Mouse (Mus musculus) layer of hippocampus, adult 9-10 months (tissue): ENCODE data around the gene Mtor.

Experiments
- DNase-seq: peaks from one replicate; pipeline ENCODE4 v3.0.0; 2022; ENCODE audit warnings: low spot score

Gene Mtor

GRCm38 (mm10) chr4:148487841-148488240, 39.4 kb downstream of the Mtor start:
- DNase-seq: no peak

- no peak for DNase-seq
These were observed 42.1 kb downstream of the Mtor start for GRCm38 (mm10) chr4:148490502-148490901.

- no peak for DNase-seq
These were observed 43.0 kb downstream of the Mtor start for GRCm38 (mm10) chr4:148491448-148491847.

- DNase-seq: no peak
These were observed 46.7 kb downstream of the Mtor start for GRCm38 (mm10) chr4:148495160-148495559.

DNA sequence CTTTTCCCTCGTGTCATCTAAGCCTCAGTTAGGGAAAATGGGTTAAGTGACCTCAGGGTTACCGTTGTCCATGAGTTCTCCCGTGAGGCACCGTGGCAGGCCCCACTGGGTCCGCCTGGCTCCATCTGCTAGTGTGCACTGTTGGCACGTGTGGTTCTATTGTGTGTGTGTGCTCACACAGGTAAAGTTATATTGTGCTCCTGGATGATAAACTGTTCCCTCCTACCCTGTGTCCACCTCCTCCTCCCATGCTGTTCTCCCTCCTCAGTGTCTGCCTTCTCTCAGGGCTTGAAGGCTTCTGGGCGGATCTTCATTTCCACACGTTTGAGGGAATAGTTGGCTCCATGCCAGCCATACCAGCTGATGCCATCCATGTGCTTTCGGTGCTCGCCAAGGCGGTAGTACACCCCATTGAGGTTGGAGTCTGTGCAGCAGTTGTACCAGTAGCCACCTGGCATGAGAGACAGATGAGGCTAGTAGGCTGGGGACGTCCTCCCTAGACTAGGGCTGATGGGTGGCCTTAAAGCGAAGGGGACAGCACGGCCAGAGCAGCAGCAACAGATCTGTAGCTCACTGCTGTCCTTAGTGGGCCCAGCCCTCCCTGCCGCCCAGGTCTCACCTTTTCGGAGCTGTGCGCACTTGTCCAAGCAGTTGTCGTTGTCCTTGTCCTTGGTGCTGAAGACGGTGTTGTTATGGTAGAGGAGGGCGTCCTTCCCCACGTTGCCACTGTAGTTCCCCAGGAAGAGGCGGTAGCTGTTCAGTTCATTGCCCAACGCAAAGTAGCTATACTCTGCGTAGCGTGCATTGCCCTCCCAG, 47.7 kb downstream of the Mtor start:
- no peak for DNase-seq

DNA sequence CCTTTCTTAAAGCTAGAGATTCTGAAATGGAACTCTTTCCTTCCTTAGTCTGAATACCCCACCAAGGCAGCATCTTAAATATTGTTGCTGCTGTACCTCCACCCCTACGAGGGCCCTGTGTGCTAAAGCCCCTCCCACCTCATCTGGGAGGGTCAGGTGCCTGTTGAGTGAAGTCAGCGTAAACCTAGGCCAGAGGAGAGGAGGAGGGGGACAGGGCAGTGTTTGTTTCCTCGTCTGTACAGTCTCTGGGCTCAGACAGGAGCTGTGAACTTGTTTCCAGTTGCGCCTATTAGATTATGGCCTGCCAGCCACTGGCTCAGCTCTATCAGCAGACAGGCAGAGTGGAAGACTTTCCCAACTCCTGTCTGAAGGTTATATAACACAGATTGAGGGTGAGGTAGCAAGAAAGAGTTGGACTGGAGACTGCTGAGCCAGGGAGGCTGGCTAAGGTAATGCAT, 52.0 kb downstream of the Mtor start, which contains the start of gene Angptl7:
Angptl7 (minus strand) TSS at position 51 of the 458 bp plus-strand sequence.
- no peak for DNase-seq

DNA sequence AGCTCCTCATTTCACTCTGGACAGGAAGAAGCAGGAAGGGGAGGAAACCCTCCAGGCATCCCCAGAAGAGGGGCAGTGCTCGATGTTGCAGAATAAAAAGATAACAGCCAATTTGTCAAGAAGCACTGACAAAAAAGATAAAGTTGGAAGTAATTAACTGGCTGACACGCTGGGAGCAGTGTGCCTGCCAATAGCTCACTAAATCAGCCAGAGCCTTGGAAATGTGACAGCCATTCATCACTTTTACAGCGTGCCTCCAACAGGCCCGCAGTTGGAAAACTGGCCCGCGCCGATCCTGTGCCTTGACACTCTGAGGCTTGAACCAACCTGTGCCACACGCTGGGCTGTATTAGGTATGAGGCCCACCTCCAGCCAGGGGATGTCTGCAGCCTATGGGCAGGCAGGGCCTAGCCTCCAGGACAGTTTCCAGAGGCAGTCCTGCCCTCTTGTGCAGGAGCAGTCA, 56.1 kb downstream of the Mtor start:
- DNase-seq: peak; percentile 39

DNA sequence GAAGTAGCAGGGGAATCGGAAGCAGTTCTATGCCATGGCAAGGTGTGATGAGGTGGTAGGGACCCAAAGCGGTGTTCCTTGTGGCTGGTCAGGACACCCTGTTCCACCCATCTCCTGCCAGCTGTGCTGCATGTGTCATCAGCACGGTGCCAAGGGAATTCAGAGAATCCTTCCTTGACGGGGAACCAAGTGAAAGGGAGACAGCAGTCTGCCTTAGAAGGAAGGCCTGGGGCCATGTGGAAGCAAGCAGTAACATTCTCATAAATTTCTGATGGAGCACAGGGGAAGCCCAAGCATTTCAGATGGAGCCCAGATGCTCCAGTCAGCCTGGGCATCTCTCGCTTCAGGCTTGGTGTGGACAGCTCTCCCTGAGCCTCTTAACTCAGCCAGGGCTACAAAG, 59.2 kb downstream of the Mtor start:
- DNase-seq: no peak

- no peak for DNase-seq
These were observed 59.9 kb downstream of the Mtor start for GRCm38 (mm10) chr4:148508084-148508849.

- DNase-seq: no peak
These were observed 61.2 kb downstream of the Mtor start for GRCm38 (mm10) chr4:148509450-148510084.

- no peak for DNase-seq
These were observed 62.3 kb downstream of the Mtor start for GRCm38 (mm10) chr4:148510691-148511090.

DNA sequence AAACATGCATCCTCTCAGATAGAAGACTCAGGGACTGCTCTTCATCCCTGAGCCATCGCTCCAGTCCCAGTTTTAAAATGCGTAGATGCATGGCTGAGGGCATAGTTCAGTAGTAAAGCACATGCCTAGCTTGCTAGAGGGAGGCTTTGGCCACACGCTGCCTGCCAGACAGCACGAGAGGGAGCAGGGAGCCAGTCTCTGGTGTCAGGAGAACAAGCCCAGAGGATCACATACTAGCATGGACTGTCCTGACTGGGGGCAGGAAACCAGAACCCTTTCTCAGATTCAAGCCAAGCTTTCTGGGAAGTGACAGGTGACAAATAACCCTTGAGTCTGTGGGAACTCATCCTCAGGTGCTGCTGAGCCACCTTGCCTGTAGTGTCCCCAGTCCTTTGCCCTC, 62.9 kb downstream of the Mtor start:
- DNase-seq: no peak

- DNase-seq: no peak
These were observed 64.7 kb downstream of the Mtor start for GRCm38 (mm10) chr4:148513021-148513559.

DNA sequence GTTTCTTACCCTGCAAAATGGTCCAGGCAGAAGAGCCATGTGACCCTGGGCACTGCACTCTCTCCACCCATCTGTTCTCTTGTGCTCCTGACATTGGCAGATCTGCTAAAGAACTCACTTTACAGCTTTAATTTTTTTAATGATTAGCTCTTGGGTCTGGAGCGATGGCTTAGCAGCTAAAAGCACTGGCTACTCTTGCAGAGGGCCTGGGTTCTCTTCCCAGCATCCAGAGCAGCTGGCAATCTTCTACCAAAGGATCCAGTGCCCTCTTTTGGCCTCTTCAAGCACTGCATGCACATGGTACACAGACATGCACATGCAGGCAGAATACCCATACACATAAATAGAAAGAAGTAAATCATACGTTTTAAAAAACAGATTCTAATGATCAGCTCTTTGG, 66.9 kb downstream of the Mtor start:
- DNase-seq: no peak

DNA sequence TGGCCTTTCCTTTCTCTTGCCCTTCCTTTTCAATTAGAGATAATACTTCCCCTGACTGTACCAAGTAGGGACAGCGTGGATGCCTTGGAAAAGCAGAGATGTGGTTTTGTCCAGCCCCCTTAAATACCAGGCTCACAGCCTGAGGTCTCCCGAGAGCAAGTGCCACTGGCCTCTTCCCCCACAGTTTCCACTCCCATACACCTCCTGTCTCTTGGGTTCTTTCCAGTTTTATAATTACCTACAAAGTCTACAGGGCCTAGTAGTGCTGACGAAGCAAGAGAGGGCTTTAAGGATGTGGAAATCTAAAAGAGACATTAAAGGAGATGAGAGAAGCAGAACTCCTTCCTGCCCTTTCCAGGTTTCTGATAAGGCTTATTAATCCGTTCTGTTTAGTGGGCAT, 69.4 kb downstream of the Mtor start:
- no peak for DNase-seq

DNA sequence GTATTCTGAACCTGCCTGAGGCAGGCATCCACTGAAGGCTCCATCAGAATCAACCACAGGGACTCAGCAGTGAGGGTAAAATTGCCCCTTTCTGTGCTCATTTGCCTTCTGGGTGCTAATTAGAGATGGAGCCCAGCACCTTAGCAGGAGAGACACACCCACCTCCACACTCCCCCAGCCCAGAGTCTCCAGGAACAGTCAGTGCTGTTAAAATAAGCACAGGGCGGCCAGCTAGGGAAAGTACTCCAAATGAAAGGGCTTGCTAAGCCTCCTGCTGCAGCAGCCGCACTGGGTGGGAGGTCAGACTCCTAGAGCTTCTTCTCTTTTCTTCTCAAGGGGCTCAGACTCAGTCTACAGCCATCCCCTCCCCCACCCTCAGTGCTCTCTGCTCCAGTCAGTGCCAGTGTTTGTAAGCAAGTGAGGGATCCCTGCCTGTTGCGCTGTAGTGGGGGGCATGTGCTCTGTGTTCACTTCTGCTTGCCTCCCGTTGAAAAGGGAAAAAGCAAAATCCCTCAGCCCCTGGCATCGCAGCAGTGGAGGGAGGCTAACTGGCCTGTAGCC, 69.9 kb downstream of the Mtor start:
- DNase-seq: no peak

- DNase-seq: no peak
These were observed 75.1 kb downstream of the Mtor start for GRCm38 (mm10) chr4:148523538-148523937.

- no peak for DNase-seq
These were observed 78.9 kb downstream of the Mtor start for GRCm38 (mm10) chr4:148527158-148527910.

DNA sequence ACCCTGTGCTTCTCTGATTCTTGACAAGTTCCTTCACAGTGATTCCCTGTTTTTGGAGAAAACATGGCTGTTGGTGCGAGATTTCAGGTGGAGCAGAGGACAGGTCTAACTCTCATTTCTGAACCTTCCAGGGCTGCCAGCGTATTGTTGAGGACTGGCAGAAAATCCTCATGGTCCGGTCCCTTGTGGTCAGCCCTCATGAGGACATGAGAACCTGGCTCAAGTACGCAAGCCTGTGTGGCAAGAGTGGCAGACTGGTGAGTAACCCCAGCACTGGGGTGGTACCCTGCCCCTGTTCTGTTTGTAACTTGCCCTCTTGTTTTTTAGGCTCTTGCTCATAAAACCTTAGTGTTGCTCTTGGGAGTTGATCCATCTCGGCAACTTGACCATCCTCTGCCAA, 81.9 kb downstream of the Mtor start:
- no peak for DNase-seq

GRCm38 (mm10) chr4:148530778-148531177, 82.4 kb downstream of the Mtor start:
- no peak for DNase-seq

DNA sequence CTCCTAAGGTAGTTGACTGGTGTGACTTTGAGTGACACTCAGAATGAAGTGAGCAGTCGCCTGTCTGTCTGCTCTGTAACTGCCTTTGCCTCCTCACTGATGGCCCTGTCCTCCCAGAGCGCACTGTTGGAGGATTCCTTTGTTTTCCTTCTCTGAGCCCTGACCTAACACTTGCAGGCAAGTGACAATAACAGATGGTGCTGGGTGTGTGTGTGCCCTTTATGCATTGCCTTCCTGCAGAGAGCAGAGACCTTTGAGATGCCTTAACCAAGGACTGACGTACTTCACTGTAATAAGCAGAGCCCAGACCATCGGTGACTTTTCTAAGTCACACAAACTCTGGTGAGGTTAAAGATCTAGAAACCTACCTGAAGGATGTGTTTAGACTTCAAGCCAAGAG, 82.9 kb downstream of the Mtor start:
- DNase-seq: no peak
